Mouse (Mus musculus) heart, adult 8-10 months (tissue): Measurements from ENCODE around the gene Urb1. TPM values are rescaled to one million over a fixed set of nuclear protein-coding genes. Genes with fewer than 3 reads are reported as not detected.
A peak's percentile ranks its signal among the peaks of the same experiment; 100 is the strongest.

Experiments
- DNase-seq: peaks from one replicate; pipeline ENCODE4 v3.0.0; 2022; ENCODE audit warnings: low spot score
- total RNA-seq, 4 experiments: library from RNA; stranded (reverse); gene quantifications; 2 replicates each; pipeline ENCODE4 v1.2.4; 2022

The Urb1 gene
- total RNA-seq, 4 experiments from 2014 or later: 5.7 to 9.1 (median 7.4) TPM

GRCm38 (mm10) chr16:90774216-90774615 lies 36.0 kb downstream of the Urb1 start:
- DNase-seq: no peak

GRCm38 (mm10) chr16:90766919-90767454 lies 43.2 kb downstream of the Urb1 start:
- no peak for DNase-seq

GRCm38 (mm10) chr16:90765195-90765877 lies 44.9 kb downstream of the Urb1 start:
- no peak for DNase-seq

- DNase-seq: no peak
These were observed 49.7 kb downstream of the Urb1 start for GRCm38 (mm10) chr16:90760515-90760914.

GRCm38 (mm10) chr16:90759335-90759734 lies 50.9 kb downstream of the Urb1 start:
- DNase-seq: no peak

DNA sequence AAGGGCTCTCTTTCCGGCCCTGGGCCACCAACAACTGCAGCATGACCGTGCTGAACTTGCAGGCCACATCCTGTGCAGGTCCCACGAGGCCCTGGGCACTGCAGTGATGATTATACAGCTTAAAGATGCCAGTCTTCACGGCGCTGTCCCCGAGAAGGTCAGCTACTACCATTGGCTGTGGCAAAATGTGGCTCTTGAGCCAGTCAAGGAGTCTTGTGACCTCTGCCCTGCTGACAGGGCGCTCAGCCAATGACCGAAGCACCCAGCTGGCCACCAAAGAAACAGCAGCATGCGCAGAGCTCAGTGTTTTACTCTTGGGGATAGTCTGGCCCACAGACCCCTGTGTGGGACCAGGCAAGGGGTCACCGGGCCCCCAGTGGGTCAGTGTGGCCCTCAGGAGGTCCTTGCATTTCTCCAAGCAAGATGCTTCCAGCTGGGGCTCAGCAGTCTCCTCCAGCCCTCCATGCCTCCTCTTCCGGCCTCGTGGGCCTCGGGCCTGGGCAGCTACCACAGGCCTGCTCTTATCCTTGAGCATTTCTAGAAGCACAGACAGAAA lies 56.7 kb downstream of the Urb1 start:
- DNase-seq: no peak

GRCm38 (mm10) chr16:90748169-90748568 lies 62.0 kb downstream of the Urb1 start:
- no peak for DNase-seq

- DNase-seq: peak; percentile 59
These were observed 63.1 kb downstream of the Urb1 start for GRCm38 (mm10) chr16:90747143-90747542.

- peak; percentile 73 for DNase-seq
These were observed 71.9 kb downstream of the Urb1 start, which contains the start of gene Mrap for GRCm38 (mm10) chr16:90738092-90738956. Gene Mrap (plus strand): TSS chr16:90738207.

DNA sequence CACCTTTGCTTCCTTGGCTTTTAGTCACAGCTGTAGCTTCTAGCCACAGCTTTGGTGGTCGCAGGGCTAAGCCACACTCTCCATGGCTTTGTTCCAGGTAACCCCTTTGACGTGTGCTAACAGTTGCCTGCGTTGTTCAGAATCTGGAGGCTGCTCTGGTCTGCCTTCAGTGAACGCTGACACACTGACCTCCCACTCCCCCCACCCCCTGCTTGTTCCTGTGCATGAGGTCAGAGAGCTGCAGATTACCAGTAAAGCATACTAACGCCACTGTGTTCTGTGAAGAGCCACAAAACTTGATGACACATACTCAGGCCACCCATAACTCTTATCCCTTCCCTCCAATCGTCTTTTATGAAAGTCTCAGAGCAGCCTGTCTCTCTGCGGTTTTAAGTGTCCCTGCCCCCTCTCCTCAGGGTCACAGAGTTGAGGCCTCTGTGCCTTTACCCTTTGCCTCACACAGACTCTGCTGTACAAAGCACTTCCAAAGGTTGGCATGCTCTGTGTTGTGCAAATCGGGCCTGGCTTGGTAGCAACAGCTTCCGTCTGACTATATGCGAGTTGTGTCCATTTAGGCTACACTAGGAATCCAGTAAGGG lies 73.4 kb downstream of the Urb1 start:
- no peak for DNase-seq

- no peak for DNase-seq
These were observed 74.6 kb downstream of the Urb1 start for GRCm38 (mm10) chr16:90735611-90736010.

- DNase-seq: peak; percentile 96
These were observed 82.7 kb downstream of the Urb1 start, which contains the start of gene Mis18a for GRCm38 (mm10) chr16:90727233-90728115. Gene Mis18a (minus strand): TSS chr16:90727404.

- DNase-seq: no peak
These were observed 83.5 kb downstream of the Urb1 start for GRCm38 (mm10) chr16:90726600-90727227.

GRCm38 (mm10) chr16:90724051-90724450 lies 86.2 kb downstream of the Urb1 start:
- no peak for DNase-seq

GRCm38 (mm10) chr16:90710313-90710712 lies 99.9 kb downstream of the Urb1 start:
- DNase-seq: no peak

GRCm38 (mm10) chr16:90709711-90710289 lies 100.4 kb downstream of the Urb1 start:
- DNase-seq: peak; percentile 62

- peak; percentile 39 for DNase-seq
These were observed 103.9 kb downstream of the Urb1 start for GRCm38 (mm10) chr16:90706279-90706678.

DNA sequence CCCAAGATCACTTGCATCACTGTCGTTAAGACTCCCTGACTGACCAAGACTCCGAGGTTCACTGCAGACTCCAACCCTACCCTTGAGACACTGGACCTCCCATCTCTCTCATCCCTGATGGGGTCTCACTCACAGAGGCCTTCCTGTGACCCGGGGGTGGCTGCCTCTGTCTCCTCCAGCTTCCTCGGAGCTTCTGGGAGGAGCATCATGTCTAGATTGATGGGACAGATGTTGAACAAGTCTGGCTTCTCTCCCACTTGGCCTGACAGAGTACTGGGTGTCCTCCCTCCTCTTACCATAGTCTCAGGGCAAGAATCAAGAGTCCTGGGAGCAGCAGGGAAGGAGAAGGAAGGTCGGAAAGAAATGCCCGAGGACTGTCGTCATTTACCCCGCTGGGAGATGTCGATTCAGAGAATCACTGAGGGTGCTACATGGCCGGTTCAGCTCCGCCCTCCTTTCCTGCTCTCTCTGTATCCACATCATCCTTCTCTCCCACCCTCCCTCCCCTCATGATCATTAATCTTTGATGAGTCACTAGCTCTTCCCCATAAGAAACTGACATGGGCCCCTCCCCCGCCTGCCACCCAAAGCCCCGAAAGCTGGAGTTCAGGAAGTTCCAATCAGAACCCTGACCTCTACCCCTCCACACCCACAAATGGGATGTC lies 105.9 kb downstream of the Urb1 start:
- DNase-seq: no peak

GRCm38 (mm10) chr16:90703646-90704045 lies 106.6 kb downstream of the Urb1 start:
- DNase-seq: no peak
